Comparison of ENCODE assay signal across 8 mouse cellular contexts in genomic region chr7:80339371-80339770, GRCm38 (mm10). TPM values are rescaled to one million over a fixed set of nuclear protein-coding genes. Genes with fewer than 3 reads are reported as not detected.
DNase-seq lines count a peak whose midpoint lies in the region; TF ChIP-seq lines count a peak whose summit lies in the region.

No protein-coding gene starts in this region.

- peak overlapping the region; percentile 72 for H3K9ac ChIP-seq in ES-E14 (ENCODE audit: insufficient read depth, low read depth, low read length, poor library complexity, severe bottlenecking)

- H3K9me3 ChIP-seq in ES-E14 (ENCODE audit: control insufficient read depth, insufficient read depth, low read depth, low read length) = no peaks in the 10 kb centered on the region

- H3K4me3 ChIP-seq in ES-E14 (ENCODE audit: insufficient read depth in 1 of 2, low read depth in 1 of 2, low read length in 2 of 2, poor library complexity in 1 of 2, severe bottlenecking in 1 of 2) = peak overlapping the region; percentile 78 to 83
- peak overlapping the region; percentile 82 for H3K4me3 ChIP-seq in embryonic fibroblast, embryonic 13.5 days (ENCODE audit: insufficient read depth, low read length)
- H3K4me3 ChIP-seq in lung, adult 2 months (replicated peaks; ENCODE audit: extremely low read depth, low read depth, low read length) = peak overlapping the region; percentile 53
- H3K4me3 ChIP-seq in olfactory bulb, adult 2 months (ENCODE audit: insufficient read depth, low read depth, low read length) = peak overlapping the region; percentile 96

- peak; percentile 54 for DNase-seq in adrenal gland, postnatal 10 days
- no peak for DNase-seq in adrenal gland, adult 8-10 months
- DNase-seq in ES-E14 (ENCODE audit: low read depth, low spot score) = no peak
- peak; percentile 69 for DNase-seq in induced T-regulatory cell, adult 2 months (ENCODE audit: low read depth)
- peak; percentile 42 for DNase-seq in lung, adult 2 months
- no peak for DNase-seq in ovary, postnatal 10 days (ENCODE audit: low spot score)

- peaks cover 3 to 6% of the 10 kb centered on the region in 2 experiments; a peak in 3 of 4 replicates for H3K4me1 ChIP-seq in ES-E14 (ENCODE audit: control insufficient read depth in 2 of 2, insufficient read depth in 2 of 2, low read length in 2 of 2, poor library complexity in 1 of 2)
- H3K4me1 ChIP-seq in embryonic fibroblast, embryonic 13.5 days (ENCODE audit: control insufficient read depth, insufficient read depth, low read length) = peaks cover 6% of the 10 kb centered on the region
- H3K4me1 ChIP-seq in lung, adult 2 months (ENCODE audit: control insufficient read depth, insufficient read depth, low read length) = peaks cover 7% of the 10 kb centered on the region; the same call in 1 of the 2 replicates
- H3K4me1 ChIP-seq in olfactory bulb, adult 2 months (ENCODE audit: control insufficient read depth, insufficient read depth, low read length) = peaks cover 38% of the 10 kb centered on the region

- in situ Hi-C loops in ES-E14 (cut with MboI; ENCODE audit: low sequenced_read_pairs in 2 of 2, unreplicated experiment in 2 of 2) = no loop called here

- no peak for TF ChIP-seq POLR2A in embryonic fibroblast, embryonic 13.5 days (IDR thresholded peaks at IDR 0.05; ENCODE audit: low read depth, low read length)
- TF ChIP-seq POLR2A in lung, adult 2 months (IDR thresholded peaks at IDR 0.05; ENCODE audit: borderline replicate concordance, extremely low read depth, low read depth, low read length) = no peak
- TF ChIP-seq POLR2A in olfactory bulb, adult 2 months (IDR thresholded peaks at IDR 0.05; ENCODE audit: insufficient read depth, low read depth, low read length) = no peak

- TF ChIP-seq CTCF in embryonic fibroblast, embryonic 13.5 days (IDR thresholded peaks at IDR 0.05; ENCODE audit: borderline replicate concordance, insufficient read depth, low read length) = no peak
- no peak for TF ChIP-seq CTCF in lung, adult 2 months (IDR thresholded peaks at IDR 0.05; ENCODE audit: insufficient read depth, low read length)
- TF ChIP-seq CTCF in olfactory bulb, adult 2 months (IDR thresholded peaks at IDR 0.05; ENCODE audit: insufficient read depth, low read depth, low read length) = no peak

- 6% methylated on average over 17 of the region's 17 CpGs for WGBS in lung, adult 2 months
- 3% methylated on average over 17 of the region's 17 CpGs for WGBS in olfactory bulb, adult 2 months

- H3K36me3 ChIP-seq in ES-E14 (ENCODE audit: control insufficient read depth, insufficient read depth, low read length, poor library complexity, severe bottlenecking) = peaks cover 25% of the 10 kb centered on the region

- H3K27ac ChIP-seq in ES-E14 (ENCODE audit: insufficient read depth, low read depth, low read length, poor library complexity, severe bottlenecking) = no peak overlapping the region
- no peak overlapping the region for H3K27ac ChIP-seq in embryonic fibroblast, embryonic 13.5 days (ENCODE audit: insufficient read depth, low read length)
- peak overlapping the region; percentile 9; the same call in 1 of the 2 replicates for H3K27ac ChIP-seq in olfactory bulb, adult 2 months (ENCODE audit: insufficient read depth, low read depth, low read length)

TF ChIP-seq in ES-E14, 5 proteins besides CTCF, POLR2A, EP300 and RAD21:
- no peak for TF ChIP-seq ZC3H11A (IDR thresholded peaks at IDR 0.05; ENCODE audit: borderline replicate concordance, low read depth, low read length)
- TF ChIP-seq ZNF384 (IDR thresholded peaks at IDR 0.05; ENCODE audit: low read depth, low read length) = no peak
- no peak for TF ChIP-seq CHD2 (IDR thresholded peaks at IDR 0.05; ENCODE audit: low read depth, low read length)
- TF ChIP-seq HCFC1 (IDR thresholded peaks at IDR 0.05; ENCODE audit: borderline replicate concordance, insufficient read depth, low read length) = no peak
- no peak for TF ChIP-seq MAFK (IDR thresholded peaks at IDR 0.05; ENCODE audit: insufficient read depth, low read depth, low read length)
TF ChIP-seq in ES-E14: peak in this region for 0.

RNA-seq across cellular contexts. Expression of gene Unc45a, which starts 1.4 kb away (rescaled TPM):
- 10 to 100 TPM; 40.8 to 44.6 TPM for total RNA-seq in adrenal gland, postnatal 10 days (2021)
- total RNA-seq in adrenal gland, adult 8-10 months (2022) = 10 to 100 TPM; 73.1 to 85.4 (median 80.7) TPM
- 52.0 and 54.1 TPM in 2 replicates for total RNA-seq in ES-E14 (2012; rRNA removed)
- polyA plus RNA-seq in embryonic fibroblast, embryonic 13.5 days (2011; ENCODE audit: insufficient read length, low read depth, missing spikeins) = 34.4 and 46.6 TPM in 2 replicates
- 102 and 105 TPM in 2 replicates for polyA plus RNA-seq in lung, adult 2 months (2012; rRNA removed)
- polyA plus RNA-seq in olfactory bulb, adult 2 months (2012; ENCODE audit: insufficient read depth, insufficient read length, low replicate concordance, missing spikeins) = not detected in 2 replicates

RNA-seq across cellular contexts. Expression of gene Hddc3, which starts 3.5 kb away (rescaled TPM):
- 10 to 100 TPM; 45.3 to 54.8 TPM for total RNA-seq in adrenal gland, postnatal 10 days (2021)
- 10 to 100 TPM; 29.7 to 43.1 (median 35.4) TPM for total RNA-seq in adrenal gland, adult 8-10 months (2022)
- total RNA-seq in ES-E14 (2012; rRNA removed) = 11.4 and 14.3 TPM in 2 replicates
- 12.2 and 15.4 TPM in 2 replicates for polyA plus RNA-seq in embryonic fibroblast, embryonic 13.5 days (2011; ENCODE audit: insufficient read length, low read depth, missing spikeins)
- 20.4 and 26.9 TPM in 2 replicates for polyA plus RNA-seq in lung, adult 2 months (2012; rRNA removed)
- polyA plus RNA-seq in olfactory bulb, adult 2 months (2012; ENCODE audit: insufficient read depth, insufficient read length, low replicate concordance, missing spikeins) = not detected in 2 replicates

RNA-seq across cellular contexts. Expression of gene Rccd1, which starts 15.1 kb away (rescaled TPM):
- total RNA-seq in adrenal gland, postnatal 10 days (2021) = 10 to 100 TPM in 1 of 2 experiments, 1 to 10 TPM in 1; 8.4 to 13.8 TPM
- total RNA-seq in adrenal gland, adult 8-10 months (2022) = 10 to 100 TPM in 3 of 4 experiments, 1 to 10 TPM in 1; 9.5 to 21.8 (median 14.6) TPM
- total RNA-seq in ES-E14 (2012; rRNA removed) = 16.4 and 27.6 TPM in 2 replicates
- 11.8 and 19.0 TPM in 2 replicates for polyA plus RNA-seq in embryonic fibroblast, embryonic 13.5 days (2011; ENCODE audit: insufficient read length, low read depth, missing spikeins)
- polyA plus RNA-seq in lung, adult 2 months (2012; rRNA removed) = 10.8 and 12.2 TPM in 2 replicates
- not detected in 2 replicates for polyA plus RNA-seq in olfactory bulb, adult 2 months (2012; ENCODE audit: insufficient read depth, insufficient read length, low replicate concordance, missing spikeins)

RNA-seq across cellular contexts. Expression of gene Man2a2, which starts 31.8 kb away (rescaled TPM):
- total RNA-seq in adrenal gland, postnatal 10 days (2021) = 10 to 100 TPM; 56.2 to 93.5 TPM
- total RNA-seq in adrenal gland, adult 8-10 months (2022) = 100 to 1,000 TPM in 3 of 4 experiments, 10 to 100 TPM in 1; 92.4 to 158 (median 132) TPM
- 14.6 and 19.8 TPM in 2 replicates for total RNA-seq in ES-E14 (2012; rRNA removed)
- 47.6 and 55.1 TPM in 2 replicates for polyA plus RNA-seq in embryonic fibroblast, embryonic 13.5 days (2011; ENCODE audit: insufficient read length, low read depth, missing spikeins)
- polyA plus RNA-seq in lung, adult 2 months (2012; rRNA removed) = 93.7 and 96.3 TPM in 2 replicates
- 117 and 148 TPM in 2 replicates for polyA plus RNA-seq in olfactory bulb, adult 2 months (2012; ENCODE audit: insufficient read depth, insufficient read length, low replicate concordance, missing spikeins)

RNA-seq across cellular contexts. Expression of gene Prc1, which starts 45.1 kb away (rescaled TPM):
- total RNA-seq in adrenal gland, postnatal 10 days (2021) = 10 to 100 TPM; 38.9 to 43.4 TPM
- total RNA-seq in adrenal gland, adult 8-10 months (2022) = 1 to 10 TPM; 2.7 to 8.1 (median 3.7) TPM
- total RNA-seq in ES-E14 (2012; rRNA removed) = 91.0 and 103 TPM in 2 replicates
- polyA plus RNA-seq in embryonic fibroblast, embryonic 13.5 days (2011; ENCODE audit: insufficient read length, low read depth, missing spikeins) = 94.6 and 124 TPM in 2 replicates
- 2.0 and 5.2 TPM in 2 replicates for polyA plus RNA-seq in lung, adult 2 months (2012; rRNA removed)
- polyA plus RNA-seq in olfactory bulb, adult 2 months (2012; ENCODE audit: insufficient read depth, insufficient read length, low replicate concordance, missing spikeins) = not detected in 2 replicates

Comparison
In these comparisons a context has a peak if more than half of its experiments do, and no peak if none do; other contexts are left out.
1. DNase-seq: peak in adrenal gland, postnatal 10 days (single experiment), induced T-regulatory cell, adult 2 months (single experiment) and lung, adult 2 months (single experiment); none in adrenal gland, adult 8-10 months (single experiment), ES-E14 (single experiment) and ovary, postnatal 10 days (single experiment).
2. Peak in every context shown above with its lines, with median percentiles within 50 percentile points of each other: H3K4me3 ChIP-seq.